Mouse (Mus musculus): Measurements from ENCODE around the gene Sstr2.

DNA sequence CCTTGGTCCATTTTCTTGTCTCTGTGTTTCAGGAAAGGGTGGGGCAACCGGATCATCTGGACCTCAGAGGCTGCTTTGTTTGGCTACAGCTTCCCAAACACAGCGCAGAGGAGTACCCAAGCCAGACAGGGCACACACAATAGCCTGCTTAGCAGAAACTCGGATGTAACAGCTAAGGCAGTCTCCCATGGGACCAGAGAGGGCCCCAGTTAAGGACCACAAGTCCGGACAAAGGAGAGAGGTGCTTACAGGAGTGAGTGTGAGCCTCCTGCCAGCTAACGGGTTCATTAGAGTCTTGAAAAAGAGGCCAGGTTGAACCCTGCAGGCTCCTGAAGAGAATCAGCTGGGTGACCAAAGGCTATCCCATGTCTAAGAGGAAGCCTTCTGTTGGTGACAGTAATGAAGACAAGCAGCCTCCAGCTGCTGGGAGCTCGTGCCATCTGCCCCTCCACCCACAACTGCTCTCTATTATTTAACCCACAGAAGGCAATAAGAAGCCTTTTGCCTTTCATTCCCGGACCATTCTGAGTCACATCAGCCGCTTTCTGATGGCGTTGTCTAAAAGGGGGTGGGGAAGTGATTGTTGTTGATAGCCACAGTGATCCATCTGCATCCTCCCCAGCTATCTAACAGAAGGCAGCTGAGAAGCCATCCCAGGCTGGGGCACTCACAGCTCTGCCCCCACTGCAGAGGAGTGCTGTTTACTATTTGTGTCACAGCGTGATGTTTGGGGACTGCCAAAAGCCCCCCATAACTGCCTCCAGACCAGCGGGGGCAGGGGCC, 35.1 kb upstream of the Sstr2 start:
- TF ChIP-seq CTCF (IDR thresholded peaks at IDR 0.05; ENCODE audit: low read depth) (no peak), EP300 (IDR thresholded peaks at IDR 0.05; ENCODE audit: low read depth) (no peak)
